Mouse (Mus musculus) midbrain, embryonic 14.5 days (tissue): ENCODE measurements around the gene Ankrd33b. TPM values are rescaled to one million over a fixed set of nuclear protein-coding genes. Genes with fewer than 3 reads are reported as not detected.

Source experiments
- ATAC-seq: fragments of 200-750 bp; cut with Nextera tagmentation; 2 replicates; pipeline ENCODE4 v1.8.0; 2017; ENCODE audit warnings: moderate number of reproducible peaks, moderate library complexity; ENCODE audit not compliant: low FRiP score, low TSS enrichment
- DNase-seq: peaks from one replicate; pipeline ENCODE4 v3.0.0-alpha.2; 2015
- H3K27ac ChIP-seq: fragments of 300-500 bp; sonication (generic); replicated peaks from 2 replicates; pipeline ENCODE4 v1.5.1; 2014; ENCODE audit warnings: mild to moderate bottlenecking, low read depth, low read length, moderate library complexity
- H3K27me3 ChIP-seq: fragments of 300-500 bp; sonication (generic); 2 replicates; pipeline ENCODE4 v1.6.1; 2014; ENCODE audit warnings: low read length, control low read depth, mixed read lengths; ENCODE audit not compliant: control insufficient read depth, insufficient read depth
- H3K36me3 ChIP-seq: fragments of 300-500 bp; sonication (generic); 2 replicates; pipeline ENCODE4 v1.6.1; 2014; ENCODE audit warnings: low read length, control low read depth; ENCODE audit not compliant: control insufficient read depth, insufficient read depth
- H3K4me1 ChIP-seq: fragments of 300-500 bp; sonication (generic); 2 replicates; pipeline ENCODE4 v1.6.1; 2014; ENCODE audit warnings: mild to moderate bottlenecking, antibody characterized with exemption, low read length, control low read depth; ENCODE audit not compliant: control insufficient read depth, insufficient read depth
- H3K4me2 ChIP-seq: fragments of 300-500 bp; sonication (generic); 2 replicates; pipeline ENCODE4 v1.6.1; 2014; ENCODE audit warnings: mild to moderate bottlenecking, low read length, moderate library complexity
- H3K4me3 ChIP-seq: fragments of 300-500 bp; sonication (generic); replicated peaks from 2 replicates; pipeline ENCODE4 v1.5.1; 2014; ENCODE audit warnings: low read depth, low read length
- H3K9ac ChIP-seq: fragments of 300-500 bp; sonication (generic); replicated peaks from 2 replicates; pipeline ENCODE4 v1.6.1; 2014; ENCODE audit warnings: mild to moderate bottlenecking, low read length, moderate library complexity
- H3K9me3 ChIP-seq: fragments of 300-500 bp; sonication (generic); 2 replicates; pipeline ENCODE4 v1.6.1; 2016; ENCODE audit warnings: low read length, control low read depth, mixed read lengths; ENCODE audit not compliant: control insufficient read depth
- WGBS: fragments of 180-500 bp; shearing (Covaris S2); extraction: QIAGEN DNeasy Blood & Tissue Kit; methylation state at CpG from one replicate; pipeline ENCODE4 v1.1.7; 2014; 5-methylcytosine and 5-hydroxymethylcytosine counted together
- polyA plus RNA-seq: library from polyadenylated mRNA; unstranded; fragments of >200 nt; fragmentation: Nextera tagmentation; extraction: Ambion mirVana; gene quantifications from 2 replicates; pipeline ENCODE4 v1.2.1, GENCODE M21; 2014

Ankrd33b gene
- polyA plus RNA-seq, 1 experiment from 2014 or later: 0.64 TPM

GRCm38 (mm10) chr15:31349810-31350341, 17.6 kb downstream of the Ankrd33b start:
- 82% methylated on average over 7 of the region's 7 CpGs for WGBS
- Histone ChIP-seq H3K9ac (no peak overlapping the region), H3K36me3 (no peaks in the 10 kb centered on the region), H3K4me2 (no peak overlapping the region), H3K9me3 (no peaks in the 10 kb centered on the region), H3K27ac (no peak overlapping the region), H3K27me3 (no peaks in the 10 kb centered on the region), H3K4me1 (no peaks in the 10 kb centered on the region), H3K4me3 (no peak overlapping the region)
- no peak for DNase-seq
- ATAC-seq: no peak

GRCm38 (mm10) chr15:31349046-31349445, 18.5 kb downstream of the Ankrd33b start:
- WGBS: 91% methylated on average over 5 of the region's 5 CpGs
- Histone ChIP-seq H3K27me3 (no peaks in the 10 kb centered on the region), H3K4me3 (no peak overlapping the region), H3K9me3 (no peaks in the 10 kb centered on the region), H3K4me2 (no peak overlapping the region), H3K4me1 (no peaks in the 10 kb centered on the region), H3K9ac (no peak overlapping the region), H3K27ac (no peak overlapping the region), H3K36me3 (no peaks in the 10 kb centered on the region)
- no peak for DNase-seq
- ATAC-seq: no peak

- ATAC-seq (no peak), DNase-seq (no peak)
- WGBS: 85% methylated on average over 5 of the region's 5 CpGs
- H3K4me1 ChIP-seq: no peaks in the 10 kb centered on the region
- H3K27ac ChIP-seq: no peak overlapping the region
- H3K9ac ChIP-seq: no peak overlapping the region
- H3K4me2 ChIP-seq: no peak overlapping the region
- no peaks in the 10 kb centered on the region for H3K9me3 ChIP-seq
- H3K27me3 ChIP-seq: no peaks in the 10 kb centered on the region
- no peaks in the 10 kb centered on the region for H3K36me3 ChIP-seq
- no peak overlapping the region for H3K4me3 ChIP-seq
Measured at GRCm38 (mm10) chr15:31348241-31348640, 19.3 kb downstream of the Ankrd33b start.

DNA sequence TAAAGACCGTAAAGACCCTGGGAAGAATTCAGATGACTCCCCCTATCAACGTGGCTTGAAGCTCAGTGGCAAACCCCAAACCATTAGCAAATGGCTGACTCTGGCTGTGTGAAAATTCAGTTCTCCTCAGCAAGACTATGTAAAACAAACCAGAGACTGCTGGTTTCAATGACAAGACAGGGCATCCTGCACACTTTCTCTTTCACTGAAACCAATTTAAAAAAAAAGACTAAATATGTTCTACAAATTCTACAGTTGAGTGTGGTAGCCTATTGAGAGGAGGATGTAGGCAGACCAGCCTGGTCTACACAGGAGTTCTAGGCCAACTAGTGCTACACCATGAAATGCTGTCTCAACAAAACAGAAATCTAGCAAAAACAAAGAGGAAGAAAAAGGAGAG, 21.0 kb downstream of the Ankrd33b start:
- Histone ChIP-seq H3K4me1 (no peaks in the 10 kb centered on the region), H3K9me3 (no peaks in the 10 kb centered on the region), H3K4me2 (no peak overlapping the region), H3K9ac (no peak overlapping the region), H3K27me3 (no peaks in the 10 kb centered on the region), H3K36me3 (no peaks in the 10 kb centered on the region), H3K27ac (no peak overlapping the region), H3K4me3 (no peak overlapping the region)
- 63% methylated on average over 2 of the region's 2 CpGs for WGBS
- ATAC-seq (no peak), DNase-seq (no peak)

GRCm38 (mm10) chr15:31345366-31345765, 22.2 kb downstream of the Ankrd33b start:
- Histone ChIP-seq H3K36me3 (no peaks in the 10 kb centered on the region), H3K27me3 (no peaks in the 10 kb centered on the region), H3K4me2 (no peak overlapping the region), H3K4me3 (no peak overlapping the region), H3K9ac (no peak overlapping the region), H3K4me1 (no peaks in the 10 kb centered on the region), H3K9me3 (no peaks in the 10 kb centered on the region), H3K27ac (no peak overlapping the region)
- 84% methylated on average over 9 of the region's 9 CpGs for WGBS
- DNase-seq (no peak), ATAC-seq (no peak)

- ATAC-seq: no peak
- no peaks in the 10 kb centered on the region for H3K27me3 ChIP-seq
Measured at GRCm38 (mm10) chr15:31344811-31345211, 22.7 kb downstream of the Ankrd33b start.

GRCm38 (mm10) chr15:31343602-31344001, 23.9 kb downstream of the Ankrd33b start:
- H3K4me2 ChIP-seq: no peak overlapping the region
- no peak overlapping the region for H3K27ac ChIP-seq
- WGBS: 16% methylated on average over 6 of the region's 6 CpGs
- DNase-seq (no peak), ATAC-seq (no peak)
- H3K4me3 ChIP-seq: no peak overlapping the region
- no peaks in the 10 kb centered on the region for H3K27me3 ChIP-seq
- no peaks in the 10 kb centered on the region for H3K4me1 ChIP-seq
- H3K9me3 ChIP-seq: no peaks in the 10 kb centered on the region
- no peaks in the 10 kb centered on the region for H3K36me3 ChIP-seq
- H3K9ac ChIP-seq: no peak overlapping the region

More at GRCm38 (mm10) chr15:31344811-31345211, 22.7 kb downstream of the Ankrd33b start:
- no peak for DNase-seq
- Histone ChIP-seq H3K36me3 (no peaks in the 10 kb centered on the region), H3K9me3 (no peaks in the 10 kb centered on the region), H3K4me3 (no peak overlapping the region), H3K27ac (no peak overlapping the region), H3K4me2 (no peak overlapping the region), H3K4me1 (no peaks in the 10 kb centered on the region), H3K9ac (no peak overlapping the region)
- WGBS: 95% methylated on average over 18 of the region's 18 CpGs

GRCm38 (mm10) chr15:31342496-31342901, 25.0 kb downstream of the Ankrd33b start:
- Histone ChIP-seq H3K4me1 (no peaks in the 10 kb centered on the region), H3K4me2 (no peak overlapping the region), H3K36me3 (no peaks in the 10 kb centered on the region), H3K27ac (no peak overlapping the region), H3K9ac (no peak overlapping the region), H3K9me3 (no peaks in the 10 kb centered on the region), H3K27me3 (no peaks in the 10 kb centered on the region), H3K4me3 (no peak overlapping the region)
- ATAC-seq (no peak), DNase-seq (no peak)
- 72% methylated on average over 8 of the region's 8 CpGs for WGBS

- no peak for DNase-seq
- ATAC-seq: no peak
- WGBS: 68% methylated on average over 1 of the region's 1 CpGs
- no peak overlapping the region for H3K4me3 ChIP-seq
- no peak overlapping the region for H3K4me2 ChIP-seq
- H3K9ac ChIP-seq: no peak overlapping the region
- no peak overlapping the region for H3K27ac ChIP-seq
- no peaks in the 10 kb centered on the region for H3K9me3 ChIP-seq
- H3K36me3 ChIP-seq: no peaks in the 10 kb centered on the region
- H3K27me3 ChIP-seq: no peaks in the 10 kb centered on the region
- no peaks in the 10 kb centered on the region for H3K4me1 ChIP-seq
Measured at GRCm38 (mm10) chr15:31342001-31342400, 25.5 kb downstream of the Ankrd33b start.
